Mouse (Mus musculus) ES-E14 (cell line): ENCODE data around the gene Bspry.

ENCODE experiments used
- CHD2 ChIP-seq: IDR thresholded peaks from 2 replicates; pipeline ENCODE4 v1.6.1; 2014; ENCODE audit warnings: mild to moderate bottlenecking, low read depth, low read length, inconsistent platforms
- MAFK ChIP-seq: IDR thresholded peaks from 2 replicates; pipeline ENCODE4 v1.6.1; 2014; ENCODE audit warnings: mild to moderate bottlenecking, low read depth, low read length, inconsistent platforms; ENCODE audit not compliant: insufficient read depth
- ZC3H11A ChIP-seq: IDR thresholded peaks from 2 replicates; pipeline ENCODE4 v1.6.1; 2012; ENCODE audit warnings: low read depth, mild to moderate bottlenecking, inconsistent platforms, low read length, borderline replicate concordance
- ZNF384 ChIP-seq: IDR thresholded peaks from 2 replicates; pipeline ENCODE4 v1.6.1; 2012; ENCODE audit warnings: low read depth, low read length, inconsistent platforms

DNA sequence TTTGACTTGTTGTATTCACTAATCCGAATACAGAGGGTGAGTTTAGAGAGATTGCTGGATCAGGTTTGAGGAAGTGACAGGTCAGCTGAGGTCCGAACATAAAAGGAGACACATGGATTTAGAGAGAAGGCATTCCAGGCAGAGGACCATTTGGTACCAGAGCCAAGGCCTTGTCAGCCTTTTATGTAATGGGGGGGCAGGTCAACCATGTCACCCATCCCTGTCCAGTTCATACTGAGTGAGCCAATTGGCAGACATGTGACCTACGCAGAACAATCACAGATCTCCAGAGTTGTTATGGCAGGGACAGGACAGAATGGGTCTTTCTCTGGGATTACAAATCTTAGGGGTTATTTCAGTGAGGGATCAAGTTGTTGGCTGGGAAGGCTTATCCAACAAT lies 26.1 kb downstream of the Bspry start:
- TF ChIP-seq CHD2 (no peak), MAFK (no peak), ZC3H11A (no peak), ZNF384 (no peak)
